8 mouse cellular contexts compared by ENCODE assay signal in genomic region chr9:110132921-110133320, GRCm38 (mm10). TPM values are rescaled to one million over a fixed set of nuclear protein-coding genes. Genes with fewer than 3 reads are reported as not detected.
DNase-seq lines count a peak whose midpoint lies in the region; ATAC-seq and TF ChIP-seq lines count a peak whose summit lies in the region.

No protein-coding gene starts in this region.

- H3K9ac ChIP-seq in kidney, postnatal 0 days (ENCODE audit: low read depth, low read length): peak overlapping the region; percentile 95; the same call in 1 of the 2 replicates
- H3K9ac ChIP-seq in embryonic facial prominence, embryonic 11.5 days (replicated peaks; ENCODE audit: low read length): peak overlapping the region; percentile 97
- H3K9ac ChIP-seq in intestine, embryonic 15.5 days: peak overlapping the region; percentile 96; the same call in 1 of the 2 replicates

- no peak for ATAC-seq in kidney, postnatal 0 days (replicated peaks; ENCODE audit: low FRiP score, low read depth)
- ATAC-seq in embryonic facial prominence, embryonic 11.5 days (replicated peaks; ENCODE audit: insufficient number of reproducible peaks, low FRiP score, low TSS enrichment, low read depth): no peak
- ATAC-seq in intestine, embryonic 15.5 days: no peak

- 51% methylated on average over 6 of the region's 6 CpGs for WGBS in kidney, postnatal 0 days
- 66% methylated on average over 6 of the region's 6 CpGs for WGBS in embryonic facial prominence, embryonic 11.5 days
- 47% methylated on average over 6 of the region's 6 CpGs for WGBS in intestine, embryonic 15.5 days

- TF ChIP-seq POLR2A in myocyte (IDR thresholded peaks at IDR 0.05; ENCODE audit: insufficient read length, low read depth): no peak

- peaks cover 58% of the 10 kb centered on the region for H3K79me2 ChIP-seq in myocyte (ENCODE audit: control insufficient read depth, insufficient read depth)

- no peak overlapping the region for H3K27ac ChIP-seq in kidney, postnatal 0 days
- no peak overlapping the region for H3K27ac ChIP-seq in embryonic facial prominence, embryonic 11.5 days (replicated peaks; ENCODE audit: low read depth, low read length)
- no peak overlapping the region for H3K27ac ChIP-seq in intestine, embryonic 15.5 days

- H3K4me2 ChIP-seq in kidney, postnatal 0 days (ENCODE audit: low read length): peak overlapping the region; percentile 81
- H3K4me2 ChIP-seq in embryonic facial prominence, embryonic 11.5 days (ENCODE audit: low read depth, low read length): peak overlapping the region; percentile 46
- peak overlapping the region; percentile 63 for H3K4me2 ChIP-seq in intestine, embryonic 15.5 days (replicated peaks)
- H3K4me2 ChIP-seq in myocyte (ENCODE audit: low read depth): peak overlapping the region; percentile 69

- H3K36me3 ChIP-seq in kidney, postnatal 0 days (ENCODE audit: insufficient read depth, low read length): peaks cover 9% of the 10 kb centered on the region; the same call in 1 of the 2 replicates
- H3K36me3 ChIP-seq in embryonic facial prominence, embryonic 11.5 days (replicated peaks; ENCODE audit: control insufficient read depth, insufficient read depth, low read depth, low read length): no peaks in the 10 kb centered on the region; the same call in none of the 2 replicates
- peaks cover 5% of the 10 kb centered on the region; the same call in 1 of the 2 replicates for H3K36me3 ChIP-seq in intestine, embryonic 15.5 days
- H3K36me3 ChIP-seq in myocyte (ENCODE audit: control insufficient read depth, insufficient read depth): no peaks in the 10 kb centered on the region

- H3K27me3 ChIP-seq in kidney, postnatal 0 days (ENCODE audit: insufficient read depth, low read length): no peaks in the 10 kb centered on the region
- H3K27me3 ChIP-seq in embryonic facial prominence, embryonic 11.5 days (ENCODE audit: control insufficient read depth, insufficient read depth, low read length): no peaks in the 10 kb centered on the region
- no peaks in the 10 kb centered on the region for H3K27me3 ChIP-seq in intestine, embryonic 15.5 days (replicated peaks)
- H3K27me3 ChIP-seq in myocyte (ENCODE audit: control insufficient read depth, insufficient read depth, insufficient read length): no peaks in the 10 kb centered on the region

- peak overlapping the region; percentile 89 for H3K4me3 ChIP-seq in kidney, postnatal 0 days (replicated peaks; ENCODE audit: low read depth, low read length)
- peak overlapping the region; percentile 84 for H3K4me3 ChIP-seq in embryonic facial prominence, embryonic 11.5 days (ENCODE audit: low read depth, low read length)
- peak overlapping the region; percentile 91 for H3K4me3 ChIP-seq in intestine, embryonic 15.5 days (replicated peaks)
- H3K4me3 ChIP-seq in myocyte: peak overlapping the region; percentile 46

- H3K9me3 ChIP-seq in kidney, postnatal 0 days (replicated peaks; ENCODE audit: low read length): no peaks in the 10 kb centered on the region
- H3K9me3 ChIP-seq in embryonic facial prominence, embryonic 11.5 days (replicated peaks; ENCODE audit: control insufficient read depth, low read length): no peaks in the 10 kb centered on the region
- H3K9me3 ChIP-seq in intestine, embryonic 15.5 days: no peaks in the 10 kb centered on the region

- H3K4me1 ChIP-seq in kidney, postnatal 0 days (replicated peaks; ENCODE audit: insufficient read depth, low read length): 0 out of 2 replicates have a peak, but pooled peaks cover 5% of the 10 kb centered on the region
- no peaks in the 10 kb centered on the region; the same call in 1 of the 2 replicates for H3K4me1 ChIP-seq in embryonic facial prominence, embryonic 11.5 days (ENCODE audit: control insufficient read depth, insufficient read depth, low read length)
- H3K4me1 ChIP-seq in intestine, embryonic 15.5 days (replicated peaks): peaks cover 5% of the 10 kb centered on the region; the same call in 1 of the 2 replicates

- no peak for TF ChIP-seq CTCF in kidney, postnatal 0 days (IDR thresholded peaks at IDR 0.05; ENCODE audit: low read depth)

- DNase-seq in kidney, postnatal 0 days (ENCODE audit: low spot score): no peak
- no peak for DNase-seq in kidney, adult 9 months
- DNase-seq in embryonic facial prominence, embryonic 11.5 days (ENCODE audit: low spot score): peak; percentile 15
- DNase-seq in cerebellum, adult 18-20 months: no peak
- no peak for DNase-seq in kidney, adult 18-20 months
- no peak for DNase-seq in spleen, postnatal 14 days (ENCODE audit: low spot score in 2 of 2)

- peak overlapping the region; percentile 72 for H3ac ChIP-seq in myocyte (ENCODE audit: control insufficient read depth, insufficient read length)

TF ChIP-seq in myocyte, 11 proteins besides CTCF, POLR2A, EP300 and RAD21:
- TF ChIP-seq TCF12 (IDR thresholded peaks at IDR 0.05; ENCODE audit: insufficient read depth, poor library complexity, severe bottlenecking) (no peak), MYOD1 (IDR thresholded peaks at IDR 0.05; ENCODE audit: control insufficient read depth in 1 of 3, insufficient read length in 2 of 3, low read depth in 2 of 3) (no peak), SRF (IDR thresholded peaks at IDR 0.05; ENCODE audit: control insufficient read depth, insufficient read length, low read depth) (no peak), E2F4 (IDR thresholded peaks at IDR 0.05; ENCODE audit: insufficient read depth) (no peak), USF1 (IDR thresholded peaks at IDR 0.05; ENCODE audit: low read depth) (no peak), CEBPB (IDR thresholded peaks at IDR 0.05; ENCODE audit: insufficient read depth, poor library complexity, severe bottlenecking) (no peak), MAX (IDR thresholded peaks at IDR 0.05; ENCODE audit: low read depth) (no peak), POLR2AphosphoS2 (IDR thresholded peaks at IDR 0.05; ENCODE audit: insufficient read length, low read depth) (no peak), TCF3 (IDR thresholded peaks at IDR 0.05; ENCODE audit: insufficient read length, low read depth) (no peak), REST (IDR thresholded peaks at IDR 0.05; ENCODE audit: insufficient read depth, insufficient read length) (no peak), MYOG (IDR thresholded peaks at IDR 0.05; ENCODE audit: control insufficient read depth in 1 of 3, insufficient read depth in 1 of 3, insufficient read length in 2 of 3, low read depth in 2 of 3) (no peak)
TF ChIP-seq in myocyte: peak in this region for 0.

RNA-seq across cellular contexts. Expression of gene Dhx30, which starts 15.3 kb away (rescaled TPM):
- 86.5 and 88.9 TPM in 2 replicates for polyA plus RNA-seq in kidney, postnatal 0 days (2015; fragmentation: Nextera tagmentation; extraction: Ambion mirVana)
- polyA plus RNA-seq in embryonic facial prominence, embryonic 11.5 days (2014; fragmentation: Nextera tagmentation; extraction: Ambion mirVana): 161 and 171 TPM in 2 replicates
- 92.7 and 98.1 TPM in 2 replicates for polyA plus RNA-seq in intestine, embryonic 15.5 days (2015; fragmentation: Nextera tagmentation; extraction: Ambion mirVana)
- polyA plus RNA-seq in myocyte (2012; fragmentation: generic; extraction: Trizol): 79.1 TPM

RNA-seq across cellular contexts. Expression of gene Smarcc1, which starts 15.4 kb away (rescaled TPM):
- polyA plus RNA-seq in kidney, postnatal 0 days (2015; fragmentation: Nextera tagmentation; extraction: Ambion mirVana): 58.1 and 63.8 TPM in 2 replicates
- 190 and 193 TPM in 2 replicates for polyA plus RNA-seq in embryonic facial prominence, embryonic 11.5 days (2014; fragmentation: Nextera tagmentation; extraction: Ambion mirVana)
- 83.8 and 91.3 TPM in 2 replicates for polyA plus RNA-seq in intestine, embryonic 15.5 days (2015; fragmentation: Nextera tagmentation; extraction: Ambion mirVana)
- polyA plus RNA-seq in myocyte (2012; fragmentation: generic; extraction: Trizol): 29.5 TPM
